Mouse (Mus musculus): ENCODE data around the gene Dppa2. TPM values are rescaled to one million over a fixed set of nuclear protein-coding genes. Genes with fewer than 3 reads are reported as not detected.
"Not testable (repeated sequence)": the region's sequence is repeated elsewhere in the genome, so short reads cannot be mapped to it uniquely, and the experiment has no call there.

Dppa2 gene
- total RNA-seq (2021): not detected

- intact Hi-C loops (cut with DNase I): no loop called here
- DNase-seq (ENCODE audit: low spot score in 2 of 2): no peak
Measured at GRCm38 (mm10) chr16:48303509-48303908, at the start of gene Dppa2. Gene Dppa2, plus strand, starts transcription at chr16:48303908.

GRCm38 (mm10) chr16:48254584-48254983, 49.1 kb upstream of the Dppa2 start:
- intact Hi-C loops (cut with DNase I): no loop called here
- no peak for DNase-seq (ENCODE audit: low spot score in 2 of 2)

- intact Hi-C loops (cut with DNase I): no loop called here
- no peak for DNase-seq (ENCODE audit: low spot score in 2 of 2)
Measured at GRCm38 (mm10) chr16:48259519-48259918, 44.2 kb upstream of the Dppa2 start.

- no peak for DNase-seq (ENCODE audit: low spot score in 2 of 2)
- intact Hi-C loops (cut with DNase I): no loop called here
Measured at GRCm38 (mm10) chr16:48262901-48263300, 40.8 kb upstream of the Dppa2 start.

GRCm38 (mm10) chr16:48265856-48266255, 37.9 kb upstream of the Dppa2 start:
- DNase-seq (ENCODE audit: low spot score in 2 of 2): no peak
- intact Hi-C loops (cut with DNase I): no loop called here

- intact Hi-C loops (cut with DNase I): no loop called here
- no peak for DNase-seq (ENCODE audit: low spot score in 2 of 2)
Measured at GRCm38 (mm10) chr16:48276940-48277339, 26.8 kb upstream of the Dppa2 start.

- intact Hi-C loops (cut with DNase I): no loop called here
- DNase-seq (ENCODE audit: low spot score in 2 of 2): no peak
Measured at GRCm38 (mm10) chr16:48280883-48281282, 22.8 kb upstream of the Dppa2 start.

- intact Hi-C loops (cut with DNase I): no loop called here
- DNase-seq (ENCODE audit: low spot score in 2 of 2): no peak
Measured at GRCm38 (mm10) chr16:48282801-48283200, 20.9 kb upstream of the Dppa2 start.

GRCm38 (mm10) chr16:48283517-48283916, 20.2 kb upstream of the Dppa2 start, which contains the start of gene Dppa4:
Gene Dppa4, plus strand, starts transcription at chr16:48283733.
- intact Hi-C loops (cut with DNase I): no loop called here

GRCm38 (mm10) chr16:48285517-48285916, 18.2 kb upstream of the Dppa2 start:
- no peak for DNase-seq (ENCODE audit: low spot score in 2 of 2)
- intact Hi-C loops (cut with DNase I): loop anchor here (5.0 kb wide), 1 partner anchor 1263 kb away; no protein-coding TSS in a partner anchor

More at GRCm38 (mm10) chr16:48283517-48283916, 20.2 kb upstream of the Dppa2 start, which contains the start of gene Dppa4:
- DNase-seq (ENCODE audit: low spot score in 2 of 2): no peak

GRCm38 (mm10) chr16:48297384-48298136, 6.1 kb upstream of the Dppa2 start:
- intact Hi-C loops (cut with DNase I): no loop called here
- no peak for DNase-seq (ENCODE audit: low spot score in 2 of 2)

GRCm38 (mm10) chr16:48299884-48300283, 3.8 kb upstream of the Dppa2 start:
- intact Hi-C loops (cut with DNase I): no loop called here
- DNase-seq (ENCODE audit: low spot score in 2 of 2): no peak

GRCm38 (mm10) chr16:48303983-48304382, 275 bp downstream of the Dppa2 start:
- intact Hi-C loops (cut with DNase I): no loop called here
- no peak for DNase-seq (ENCODE audit: low spot score in 2 of 2)

GRCm38 (mm10) chr16:48308916-48309315, 5.2 kb downstream of the Dppa2 start:
- DNase-seq (ENCODE audit: low spot score in 2 of 2); intact Hi-C loops (cut with DNase I): not testable (repeated sequence)

- no peak for DNase-seq (ENCODE audit: low spot score in 2 of 2)
Measured at GRCm38 (mm10) chr16:48309912-48310630, 6.4 kb downstream of the Dppa2 start.

GRCm38 (mm10) chr16:48315294-48315693, 11.6 kb downstream of the Dppa2 start:
- intact Hi-C loops (cut with DNase I): no loop called here
- DNase-seq (ENCODE audit: low spot score in 2 of 2): peak in 1 of 2 experiments; percentile 5

More at GRCm38 (mm10) chr16:48309912-48310630, 6.4 kb downstream of the Dppa2 start:
- intact Hi-C loops (cut with DNase I): no loop called here

- no peak for DNase-seq (ENCODE audit: low spot score in 2 of 2)
- intact Hi-C loops (cut with DNase I): no loop called here
Measured at GRCm38 (mm10) chr16:48320781-48321180, 17.1 kb downstream of the Dppa2 start.

GRCm38 (mm10) chr16:48323133-48323532, 19.4 kb downstream of the Dppa2 start:
- no peak for DNase-seq (ENCODE audit: low spot score in 2 of 2)
- intact Hi-C loops (cut with DNase I): no loop called here

GRCm38 (mm10) chr16:48323602-48324345, 20.1 kb downstream of the Dppa2 start:
- intact Hi-C loops (cut with DNase I): no loop called here
- DNase-seq (ENCODE audit: low spot score in 2 of 2): no peak

- no peak for DNase-seq (ENCODE audit: low spot score in 2 of 2)
- intact Hi-C loops (cut with DNase I): no loop called here
Measured at GRCm38 (mm10) chr16:48326903-48327302, 23.2 kb downstream of the Dppa2 start.
